Mouse (Mus musculus) small intestine, adult 10 weeks (tissue): ENCODE data around the gene Cyb561d2. TPM values are rescaled to one million over a fixed set of nuclear protein-coding genes. Genes with fewer than 3 reads are reported as not detected.

Experiments
- polyA plus RNA-seq: library from polyadenylated mRNA; stranded (reverse); fragments of 350-450 nt; fragmentation: Illumina TruSeq; extraction: RNeasy Lipid Tissue Mini Kit (QIAGEN cat#74804); gene quantifications from one replicate; pipeline ENCODE4 v1.2.3, GENCODE M21; 2014; ENCODE audit warnings: low replicate concordance

Cyb561d2 gene
- 0.93 TPM for polyA plus RNA-seq

GRCm38 (mm10) chr9:107541474-107542351 is at the start of gene Cyb561d2, which contains the start of gene Nprl2:
Gene Cyb561d2 (minus strand): TSS chr9:107542193.
Gene Nprl2 (plus strand): TSS chr9:107542226.

GRCm38 (mm10) chr9:107586974-107587832 is 45.2 kb upstream of the Cyb561d2 start, which contains the start of gene Ifrd2:
Gene Ifrd2 (plus strand): TSS chr9:107587642.

GRCm38 (mm10) chr9:107580501-107581317 is 38.7 kb upstream of the Cyb561d2 start, which contains the start of gene Hyal3:
Gene Hyal3 (plus strand): TSS chr9:107580818.

GRCm38 (mm10) chr9:107578587-107578986 is 36.6 kb upstream of the Cyb561d2 start, which contains the start of gene Naa80:
Gene Naa80 (plus strand): TSS chr9:107578887.

GRCm38 (mm10) chr9:107576357-107577107 is 34.5 kb upstream of the Cyb561d2 start, which contains the start of gene Hyal1:
Gene Hyal1 (plus strand): TSS chr9:107576927.

GRCm38 (mm10) chr9:107567702-107568319 is 25.8 kb upstream of the Cyb561d2 start, which contains the start of gene Hyal2:
Gene Hyal2 (plus strand): TSS chr9:107567945.

GRCm38 (mm10) chr9:107563029-107563581 is 21.1 kb upstream of the Cyb561d2 start, which contains the start of gene Tusc2:
Gene Tusc2 (plus strand): TSS chr9:107563255.

GRCm38 (mm10) chr9:107551117-107551889 is 9.3 kb upstream of the Cyb561d2 start, which contains the start of gene Rassf1:
Gene Rassf1 (plus strand): TSS chr9:107551555.

GRCm38 (mm10) chr9:107547026-107547425 is 5.0 kb upstream of the Cyb561d2 start, which contains the start of gene Zmynd10:
Gene Zmynd10 (plus strand): TSS chr9:107547298.

GRCm38 (mm10) chr9:107533791-107534407 is 8.1 kb downstream of the Cyb561d2 start, which contains the start of gene Tmem115:
Gene Tmem115 (plus strand): TSS chr9:107533945.

Other genes with a start within 250 kb of the Cyb561d2 start
- 1.7 TPM for gene Cish, start 246.2 kb downstream of the Cyb561d2 start, polyA plus RNA-seq
- 0.74 TPM for gene Hemk1, start 203.8 kb downstream of the Cyb561d2 start, polyA plus RNA-seq
- not detected for gene 6430571L13Rik, start 201.6 kb downstream of the Cyb561d2 start, polyA plus RNA-seq
- not detected for gene Cacna2d2, start 142.6 kb downstream of the Cyb561d2 start, polyA plus RNA-seq
- not detected for gene Tmem115, start 8.2 kb downstream of the Cyb561d2 start, polyA plus RNA-seq
- gene Nprl2, start within 50 bp of the Cyb561d2 start, polyA plus RNA-seq, result 0.78 TPM
- gene Zmynd10, start 5.1 kb upstream of the Cyb561d2 start, polyA plus RNA-seq, result not detected
- 24.5 TPM for gene Rassf1, start 9.4 kb upstream of the Cyb561d2 start, polyA plus RNA-seq
- gene Tusc2, start 21.1 kb upstream of the Cyb561d2 start, polyA plus RNA-seq, result 17.4 TPM
- 0.22 TPM for gene Hyal2, start 25.8 kb upstream of the Cyb561d2 start, polyA plus RNA-seq
- 1.4 TPM for gene Hyal1, start 34.7 kb upstream of the Cyb561d2 start, polyA plus RNA-seq
- 0.63 TPM for gene Naa80, start 36.7 kb upstream of the Cyb561d2 start, polyA plus RNA-seq
- 0.22 TPM for gene Hyal3, start 38.6 kb upstream of the Cyb561d2 start, polyA plus RNA-seq
- gene Ifrd2, start 45.4 kb upstream of the Cyb561d2 start, polyA plus RNA-seq, result 31.3 TPM
- gene Sema3b, start 67.0 kb upstream of the Cyb561d2 start, polyA plus RNA-seq, result 1.2 TPM
- gene Gnai2, start 93.2 kb upstream of the Cyb561d2 start, polyA plus RNA-seq, result 18.2 TPM
- not detected for gene Slc38a3, start 127.3 kb upstream of the Cyb561d2 start, polyA plus RNA-seq
- gene Gnat1, start 137.5 kb upstream of the Cyb561d2 start, polyA plus RNA-seq, result not detected
- gene Sema3f, start 168.3 kb upstream of the Cyb561d2 start, polyA plus RNA-seq, result 0.37 TPM
- gene Rbm5, start 228.8 kb upstream of the Cyb561d2 start, polyA plus RNA-seq, result 132 TPM